Mouse (Mus musculus) left cerebral cortex, adult 6 months (tissue): Measurements from ENCODE around the gene Hikeshi. TPM values are rescaled to one million over a fixed set of nuclear protein-coding genes. Genes with fewer than 3 reads are reported as not detected.

Experiments
- long read RNA-seq, 2 experiments: library from polyadenylated mRNA; unstranded; transcript quantifications; one replicate each; pipeline ENCODE4 v2.0.0; 2019 to 2020
- polyA plus RNA-seq: library from polyadenylated mRNA; unstranded; fragments of <200 nt; fragmentation: Nextera tagmentation; gene quantifications from 2 replicates; pipeline ENCODE4 v1.2.3, GENCODE M21; 2021

Gene Hikeshi
- 101 and 137 TPM in 2 replicates for polyA plus RNA-seq
- long read RNA-seq, experiment 1, transcript Hikeshi-206 (5 exons, 2,224 nt), result major isoform, 61 of 94 reads
- long read RNA-seq, experiment 1, transcript Hikeshi-209 (4 exons, 806 nt), result minor isoform, 7 of 94 reads
- long read RNA-seq, experiment 1, partial matches to known transcripts, result 6 of 94 reads
- long read RNA-seq, experiment 1, other reads (novel, unspliced or antisense), result 15 of 94 reads
- long read RNA-seq, experiment 2, transcript Hikeshi-206 (5 exons, 2,224 nt), result major isoform, 57 of 124 reads
- long read RNA-seq, experiment 2, transcript Hikeshi-209 (4 exons, 806 nt), result minor isoform, 16 of 124 reads
- long read RNA-seq, experiment 2, partial matches to known transcripts, result 1 of 124 reads
- long read RNA-seq, experiment 2, other reads (novel, unspliced or antisense), result 49 of 124 reads

DNA sequence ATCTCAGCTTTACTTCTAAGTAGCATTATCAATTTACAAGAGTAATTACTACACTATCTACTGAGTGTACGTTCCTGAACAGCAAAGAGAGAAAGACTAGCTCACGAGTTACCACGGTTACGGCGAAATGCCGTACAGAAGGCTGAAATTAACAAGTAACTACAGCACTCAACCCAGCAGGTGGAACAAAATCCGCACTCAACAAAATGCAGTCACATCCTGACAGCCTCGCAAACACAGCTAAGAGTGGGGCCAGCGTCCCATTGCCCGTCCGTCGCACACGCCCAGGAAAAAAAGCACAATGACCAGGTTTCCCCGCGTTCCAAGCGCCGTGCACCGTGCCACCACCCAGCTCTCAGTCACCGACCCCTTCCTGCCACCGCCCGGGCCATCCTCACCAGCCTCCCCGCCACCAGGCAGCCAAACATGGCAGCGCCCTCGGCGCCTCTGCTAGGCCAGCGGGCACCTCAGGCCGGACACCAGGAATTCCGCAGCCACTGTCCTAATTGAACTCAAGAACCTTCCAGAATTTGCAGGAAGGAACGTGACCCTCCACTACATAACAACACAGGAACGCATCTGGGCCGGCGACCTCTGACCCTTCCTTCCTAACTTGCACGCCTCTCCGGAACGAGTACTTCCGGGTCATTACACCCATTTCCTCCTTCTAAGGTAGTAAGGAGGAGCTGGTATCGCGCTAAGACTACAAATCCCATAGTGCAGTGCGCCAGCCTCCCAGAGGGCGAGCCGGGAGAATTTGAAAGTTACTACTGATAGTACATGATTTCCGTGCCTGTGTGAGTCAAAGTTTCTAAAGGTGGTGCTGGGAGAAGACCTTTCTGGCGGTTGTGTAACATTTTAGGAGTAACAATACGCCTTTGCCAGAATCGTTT, at the start of gene Hikeshi:
Hikeshi (minus strand) TSS at position 634 of the 893 bp plus-strand sequence.

DNA sequence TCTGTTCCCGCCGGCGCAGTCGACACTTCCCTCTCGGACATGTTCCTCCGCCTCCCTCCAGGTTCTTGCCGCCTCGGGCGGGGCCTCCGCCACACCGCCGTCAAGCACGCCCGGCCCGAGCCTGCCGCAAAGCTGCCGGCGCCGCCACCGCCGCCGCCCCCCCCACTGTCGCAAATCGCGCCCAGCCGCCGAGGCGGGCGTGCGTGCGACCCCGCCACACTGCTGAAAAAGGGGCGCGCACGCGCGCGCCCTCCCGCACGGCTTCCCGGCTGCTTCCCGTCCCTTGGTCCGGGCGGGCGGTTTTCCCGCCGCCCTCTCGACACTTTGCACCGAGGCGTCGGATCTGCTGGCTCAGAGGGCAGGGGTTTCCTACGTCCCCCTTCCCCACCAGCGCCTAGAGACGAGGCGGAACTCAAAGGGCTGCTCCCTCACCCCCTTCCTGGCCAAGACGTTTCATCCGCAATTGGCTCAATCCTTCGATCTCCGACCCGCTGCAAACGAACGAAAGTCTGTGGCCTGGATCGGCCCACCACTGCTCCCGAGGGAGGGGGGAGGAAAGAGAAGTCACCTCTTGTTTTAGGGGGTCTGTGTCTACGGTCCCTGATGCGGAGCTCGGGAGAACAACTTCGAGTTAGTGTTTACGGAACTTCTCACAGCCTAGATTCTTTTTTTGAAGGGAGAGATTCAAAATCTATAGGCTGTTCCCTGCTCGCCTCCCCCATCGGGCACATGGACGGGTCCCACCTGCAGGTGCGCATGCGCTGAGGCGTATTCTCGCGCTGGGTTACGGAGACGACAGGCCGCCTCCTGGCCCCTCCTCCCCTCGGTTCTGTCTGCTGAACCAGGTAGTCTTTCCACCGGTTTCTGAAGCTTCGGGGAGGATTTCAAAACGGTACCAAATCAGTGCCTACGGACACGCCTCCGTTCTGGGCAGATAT, 39.8 kb upstream of the Hikeshi start, which contains the start of gene Eed:
Eed (minus strand) TSS at position 499 of the 938 bp plus-strand sequence.

DNA sequence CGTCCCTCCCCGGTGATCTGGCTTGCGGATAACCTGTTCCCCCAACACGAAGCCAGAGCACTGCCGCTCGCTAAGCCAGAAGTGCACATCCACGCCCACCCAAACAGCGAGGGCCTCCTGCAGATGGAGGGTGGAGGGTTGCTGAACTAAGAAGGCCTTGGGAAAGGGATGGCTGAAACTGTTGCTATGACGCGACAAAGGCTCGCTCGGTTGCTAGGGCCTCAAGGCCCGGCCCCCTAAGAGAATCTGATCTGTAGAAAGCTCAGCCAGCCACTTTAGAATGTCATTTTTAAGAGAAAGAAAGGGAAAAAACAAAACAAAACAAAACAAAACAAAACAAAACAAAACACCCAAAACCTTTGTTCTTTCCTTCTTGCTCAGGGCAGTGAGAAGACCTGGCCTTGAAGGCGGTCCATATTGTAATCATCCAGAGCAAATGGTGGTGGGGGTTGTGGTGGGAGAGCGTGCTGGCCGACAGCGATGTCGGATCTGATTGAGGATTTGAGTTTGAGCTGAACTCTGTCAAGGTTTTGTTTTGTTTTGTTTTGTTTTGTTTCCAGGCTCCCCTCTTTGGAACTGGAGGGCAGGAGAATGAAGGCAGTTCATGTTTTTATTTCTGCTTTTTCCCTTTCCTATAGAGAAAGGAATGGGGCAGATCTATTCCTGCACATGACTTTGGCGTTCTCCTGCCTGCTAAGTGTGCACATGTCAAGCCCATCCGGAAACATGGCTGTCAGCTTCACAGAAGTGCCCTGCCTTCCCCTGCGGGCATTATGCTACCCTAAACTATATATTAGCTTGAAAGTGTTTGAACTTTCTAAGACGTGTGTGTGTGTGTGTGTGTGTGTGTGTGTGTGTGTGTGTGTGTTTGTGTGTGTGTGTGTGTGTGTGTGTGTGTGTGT, 37.3 kb downstream of the Hikeshi start, which contains the start of gene Ccdc81:
Ccdc81 (minus strand) TSS at position 188 of the 902 bp plus-strand sequence.

Other genes with a start within 250 kb of the Hikeshi start
- 0.21 and 0.33 TPM in 2 replicates for gene Ccdc81, start 37.6 kb downstream of the Hikeshi start, polyA plus RNA-seq
- 14.7 and 15.2 TPM in 2 replicates for gene Eed, start 39.8 kb upstream of the Hikeshi start, polyA plus RNA-seq
- 13.9 and 19.2 TPM in 2 replicates for gene Picalm, start 189.0 kb upstream of the Hikeshi start, polyA plus RNA-seq